Mouse (Mus musculus) heart, embryonic 11.5 days (tissue): Measurements from ENCODE around the gene Akap13. TPM values are rescaled to one million over a fixed set of nuclear protein-coding genes. Genes with fewer than 3 reads are reported as not detected.

Experiments used
- ATAC-seq: fragments of 200-750 bp; cut with Nextera tagmentation; replicated peaks from 2 replicates; pipeline ENCODE4 v1.8.0; 2017; ENCODE audit warnings: moderate library complexity; ENCODE audit not compliant: insufficient number of reproducible peaks, low FRiP score, low TSS enrichment
- H3K27ac ChIP-seq: fragments of 300-500 bp; sonication (generic); 2 replicates; pipeline ENCODE4 v1.5.1; 2014; ENCODE audit warnings: mild to moderate bottlenecking, low read depth, low read length
- H3K27me3 ChIP-seq: fragments of 300-500 bp; sonication (generic); 2 replicates; pipeline ENCODE4 v1.6.1; 2014; ENCODE audit warnings: mild to moderate bottlenecking, low read length, mixed read lengths; ENCODE audit not compliant: control insufficient read depth, insufficient read depth
- H3K36me3 ChIP-seq: fragments of 300-500 bp; sonication (generic); 2 replicates; pipeline ENCODE4 v1.6.1; 2014; ENCODE audit warnings: mild to moderate bottlenecking, low read length, moderate library complexity, mixed read lengths; ENCODE audit not compliant: control insufficient read depth, insufficient read depth
- H3K4me1 ChIP-seq: fragments of 300-500 bp; sonication (generic); 2 replicates; pipeline ENCODE4 v1.6.1; 2014; ENCODE audit warnings: low read length; ENCODE audit not compliant: control insufficient read depth, insufficient read depth
- H3K4me2 ChIP-seq: fragments of 300-500 bp; sonication (generic); 2 replicates; pipeline ENCODE4 v1.6.1; 2014; ENCODE audit warnings: mild to moderate bottlenecking, moderate library complexity
- H3K4me3 ChIP-seq: fragments of 300-500 bp; sonication (generic); 2 replicates; pipeline ENCODE4 v1.5.1; 2014; ENCODE audit warnings: low read depth, low read length
- H3K9ac ChIP-seq: fragments of 300-500 bp; sonication (generic); 2 replicates; pipeline ENCODE4 v1.6.1; 2014; ENCODE audit warnings: mild to moderate bottlenecking, low read depth, low read length, moderate library complexity
- H3K9me3 ChIP-seq: fragments of 300-500 bp; sonication (generic); replicated peaks from 2 replicates; pipeline ENCODE4 v1.6.1; 2016; ENCODE audit warnings: low read length; ENCODE audit not compliant: control insufficient read depth
- WGBS: fragments of 180-500 bp; shearing (Covaris S2); extraction: QIAGEN DNeasy Blood & Tissue Kit; methylation state at CpG from one replicate; pipeline ENCODE4 v1.1.7; 2014; ENCODE audit not compliant: insufficient replicate concordance; 5-methylcytosine and 5-hydroxymethylcytosine counted together
- polyA plus RNA-seq: library from polyadenylated mRNA; unstranded; fragments of >200 nt; fragmentation: Nextera tagmentation; extraction: Ambion mirVana; gene quantifications from 2 replicates; pipeline ENCODE4 v1.2.1, GENCODE M21; 2014

Gene Akap13
- polyA plus RNA-seq, 1 experiment from 2014 or later = 68.1 TPM

DNA sequence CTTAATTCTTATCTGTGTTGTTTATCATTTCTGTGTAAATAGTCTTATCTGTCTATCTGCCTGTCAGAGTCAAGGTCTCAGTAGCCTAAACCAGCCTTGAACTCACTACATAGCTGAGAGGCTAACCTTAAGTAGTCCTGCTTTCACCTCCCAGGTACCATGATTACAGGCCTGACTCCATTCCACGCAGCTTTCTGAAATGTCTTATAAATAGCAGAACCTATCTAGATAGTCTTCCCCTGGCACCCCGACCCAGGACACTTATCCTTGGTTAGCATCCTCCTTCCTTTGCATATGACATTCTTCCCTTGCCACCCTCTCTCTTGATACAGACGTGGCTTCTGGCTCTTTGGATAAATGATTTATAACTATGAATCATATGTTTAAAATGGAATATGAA is 192.7 kb downstream of the Akap13 start:
- 81% methylated on average over 3 of the region's 3 CpGs for WGBS
- H3K27me3 ChIP-seq = no peaks in the 10 kb centered on the region
- no peaks in the 10 kb centered on the region for H3K36me3 ChIP-seq
- no peak for ATAC-seq
- no peaks in the 10 kb centered on the region for H3K9me3 ChIP-seq
- no peak overlapping the region for H3K27ac ChIP-seq
- no peak overlapping the region for H3K9ac ChIP-seq
- peaks cover 7% of the 10 kb centered on the region for H3K4me1 ChIP-seq
- H3K4me3 ChIP-seq = no peak overlapping the region
- no peak overlapping the region for H3K4me2 ChIP-seq

DNA sequence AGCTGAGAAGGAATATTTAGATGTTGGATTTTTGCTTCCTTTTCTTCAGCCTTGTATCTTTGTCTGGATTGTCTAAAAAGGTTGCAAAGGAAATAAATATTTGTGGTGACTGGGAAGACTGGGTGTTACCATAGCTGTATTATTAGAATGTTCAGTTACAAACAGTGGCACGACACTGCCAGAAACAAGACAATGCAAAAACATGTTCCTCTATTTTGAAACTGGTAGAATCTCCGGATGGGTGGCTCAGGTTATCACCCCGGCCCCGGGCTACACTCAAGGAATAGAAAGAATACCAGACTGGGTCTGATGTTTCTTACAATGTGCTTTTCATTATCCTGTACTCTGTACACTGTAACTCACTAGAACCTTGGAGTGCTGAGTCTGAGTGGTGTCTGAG is 193.6 kb downstream of the Akap13 start:
- H3K27me3 ChIP-seq = no peaks in the 10 kb centered on the region
- no peaks in the 10 kb centered on the region for H3K9me3 ChIP-seq
- ATAC-seq = no peak
- no peak overlapping the region for H3K4me3 ChIP-seq
- no peaks in the 10 kb centered on the region for H3K36me3 ChIP-seq
- H3K4me1 ChIP-seq = 0 out of 2 replicates have a peak, but pooled peaks cover 4% of the 10 kb centered on the region
- WGBS = 70% methylated on average over 4 of the region's 4 CpGs
- no peak overlapping the region for H3K27ac ChIP-seq
- no peak overlapping the region for H3K4me2 ChIP-seq
- H3K9ac ChIP-seq = no peak overlapping the region

DNA sequence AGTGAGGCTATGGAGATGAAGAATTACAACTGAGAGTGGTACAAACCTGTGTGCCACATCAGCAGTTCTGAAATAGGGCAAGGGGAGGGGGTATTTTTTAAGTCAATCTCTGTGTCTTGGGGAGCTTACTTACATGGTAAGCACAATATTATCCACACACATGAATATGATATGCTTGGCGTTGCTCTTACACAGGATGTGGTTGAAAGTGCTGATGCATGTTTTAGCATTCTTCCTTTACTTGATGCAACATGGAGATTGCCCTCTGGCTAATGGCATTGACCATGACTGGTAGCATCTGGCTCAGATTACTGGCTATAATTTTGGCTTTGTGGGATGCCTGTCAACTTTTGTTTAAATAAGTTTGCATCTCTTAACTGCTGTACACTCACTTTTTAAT is 194.6 kb downstream of the Akap13 start:
- no peak overlapping the region for H3K4me2 ChIP-seq
- H3K4me1 ChIP-seq = no peaks in the 10 kb centered on the region
- H3K27me3 ChIP-seq = no peaks in the 10 kb centered on the region
- 70% methylated on average over 1 of the region's 1 CpGs for WGBS
- ATAC-seq = no peak
- H3K9ac ChIP-seq = no peak overlapping the region
- H3K9me3 ChIP-seq = no peaks in the 10 kb centered on the region
- no peak overlapping the region for H3K4me3 ChIP-seq
- H3K36me3 ChIP-seq = no peaks in the 10 kb centered on the region
- H3K27ac ChIP-seq = no peak overlapping the region

DNA sequence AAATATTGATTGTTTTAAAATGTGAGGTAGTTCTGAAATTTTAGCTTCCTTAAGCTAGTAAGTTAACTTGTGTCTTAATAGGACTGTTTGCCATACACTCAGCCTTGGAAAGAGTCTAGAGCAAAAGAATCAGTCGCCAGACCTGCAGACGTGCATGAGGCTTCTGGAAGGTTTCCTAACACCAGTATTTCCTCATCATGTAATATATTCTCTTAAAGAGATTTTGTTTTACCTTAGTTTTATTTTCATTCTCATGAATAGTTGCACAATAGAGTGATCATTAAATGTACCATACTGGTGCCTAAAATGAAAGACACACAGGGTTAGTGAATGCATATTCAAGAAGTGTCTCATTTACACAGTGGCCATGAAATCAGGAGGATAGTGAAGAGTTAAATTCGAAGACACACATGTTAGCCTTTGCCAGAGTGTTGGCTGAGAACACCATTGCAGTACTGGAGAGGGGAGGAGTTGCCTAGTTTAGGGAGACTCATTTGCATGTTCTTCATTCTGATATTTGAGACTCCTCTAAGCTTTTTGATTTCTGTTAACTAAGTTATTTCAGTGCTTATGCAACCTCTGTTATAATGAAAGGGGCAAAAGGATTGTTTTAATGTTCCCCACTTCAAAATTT is 198.5 kb downstream of the Akap13 start:
- no peak overlapping the region for H3K27ac ChIP-seq
- H3K4me2 ChIP-seq = no peak overlapping the region
- no peaks in the 10 kb centered on the region for H3K36me3 ChIP-seq
- ATAC-seq = no peak
- no peaks in the 10 kb centered on the region for H3K27me3 ChIP-seq
- no peak overlapping the region for H3K4me3 ChIP-seq
- no peak overlapping the region for H3K9ac ChIP-seq
- 79% methylated on average over 3 of the region's 3 CpGs for WGBS
- no peaks in the 10 kb centered on the region for H3K4me1 ChIP-seq
- no peaks in the 10 kb centered on the region for H3K9me3 ChIP-seq

DNA sequence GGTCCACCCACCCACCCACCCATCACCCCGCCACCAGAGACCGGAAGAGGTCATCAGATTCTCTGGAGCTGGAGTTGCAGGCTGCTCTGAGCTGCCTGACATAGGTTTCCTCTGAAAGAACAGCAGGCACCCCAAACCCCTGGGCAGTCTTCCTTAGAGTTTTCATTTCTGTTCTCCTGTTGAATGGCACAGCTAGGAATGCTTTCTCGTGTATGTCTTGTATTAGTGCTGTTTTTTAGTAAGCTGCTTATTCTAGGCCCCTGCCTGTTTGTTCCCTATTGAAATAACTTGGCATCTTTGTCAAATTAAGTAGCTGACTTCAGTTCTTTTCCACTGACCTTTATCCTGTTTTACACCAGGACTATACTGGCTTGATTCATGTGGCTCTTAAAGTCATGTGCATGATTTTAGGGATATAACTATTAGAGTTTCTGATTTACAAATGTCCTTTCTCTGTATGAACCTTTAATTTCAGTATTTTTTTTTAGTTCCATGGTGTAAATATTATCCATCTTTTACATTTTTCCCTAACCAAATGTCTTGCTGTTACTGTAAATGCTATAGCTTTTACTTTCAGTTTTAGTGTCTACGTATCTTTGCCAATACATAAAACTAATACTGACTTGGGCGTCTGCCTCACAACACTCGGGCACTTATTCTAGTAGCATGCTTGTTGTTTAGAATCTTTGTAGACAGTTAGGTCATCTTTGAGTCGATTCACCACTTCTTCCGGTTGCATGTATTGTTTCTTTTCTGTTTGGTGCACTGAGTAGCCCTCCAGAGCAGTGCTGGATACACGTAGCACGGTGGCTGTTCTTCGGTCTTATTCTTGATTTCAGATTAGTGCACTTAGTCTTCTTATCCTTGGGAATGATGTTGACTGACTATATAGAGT is 200.1 kb downstream of the Akap13 start:
- Histone ChIP-seq H3K4me2 (peak overlapping the region; percentile 23; the same call in 1 of the 2 replicates), H3K9me3 (no peaks in the 10 kb centered on the region), H3K27me3 (no peaks in the 10 kb centered on the region), H3K27ac (no peak overlapping the region), H3K4me1 (no peaks in the 10 kb centered on the region), H3K9ac (no peak overlapping the region), H3K36me3 (no peaks in the 10 kb centered on the region), H3K4me3 (no peak overlapping the region)
- no peak for ATAC-seq
- 73% methylated on average over 11 of the region's 11 CpGs for WGBS

DNA sequence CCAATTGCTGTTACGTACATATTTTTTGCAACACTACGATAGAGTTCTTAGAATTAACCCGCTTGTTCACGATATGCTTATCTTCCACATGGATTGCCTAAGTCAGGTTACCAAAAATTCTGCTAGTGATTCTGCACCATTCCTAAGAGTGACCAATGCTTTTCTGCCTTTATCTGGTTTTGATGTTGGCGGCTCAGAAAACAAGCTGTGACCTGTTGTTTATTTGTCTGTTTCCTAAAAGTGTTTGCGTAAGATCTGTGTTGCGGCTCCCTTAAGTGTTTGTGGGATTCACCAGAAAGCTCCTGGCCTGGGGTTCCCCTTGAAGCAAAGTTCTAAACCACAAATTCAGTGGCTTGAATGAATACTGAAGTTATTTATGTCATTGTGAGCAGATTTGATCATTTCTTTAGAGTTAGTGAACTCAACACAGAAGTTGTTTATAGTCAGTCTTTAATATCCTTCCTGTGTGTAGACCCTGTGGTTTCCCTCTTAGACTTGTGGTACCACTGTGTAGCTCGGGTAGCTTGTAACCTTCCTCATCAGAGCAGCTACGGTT is 201.0 kb downstream of the Akap13 start:
- H3K4me1 ChIP-seq = no peaks in the 10 kb centered on the region
- no peak overlapping the region for H3K27ac ChIP-seq
- H3K9ac ChIP-seq = no peak overlapping the region
- no peak for ATAC-seq
- no peaks in the 10 kb centered on the region for H3K27me3 ChIP-seq
- no peak overlapping the region for H3K4me3 ChIP-seq
- no peaks in the 10 kb centered on the region for H3K36me3 ChIP-seq
- H3K4me2 ChIP-seq = no peak overlapping the region
- WGBS = 79% methylated on average over 9 of the region's 9 CpGs
- no peaks in the 10 kb centered on the region for H3K9me3 ChIP-seq

DNA sequence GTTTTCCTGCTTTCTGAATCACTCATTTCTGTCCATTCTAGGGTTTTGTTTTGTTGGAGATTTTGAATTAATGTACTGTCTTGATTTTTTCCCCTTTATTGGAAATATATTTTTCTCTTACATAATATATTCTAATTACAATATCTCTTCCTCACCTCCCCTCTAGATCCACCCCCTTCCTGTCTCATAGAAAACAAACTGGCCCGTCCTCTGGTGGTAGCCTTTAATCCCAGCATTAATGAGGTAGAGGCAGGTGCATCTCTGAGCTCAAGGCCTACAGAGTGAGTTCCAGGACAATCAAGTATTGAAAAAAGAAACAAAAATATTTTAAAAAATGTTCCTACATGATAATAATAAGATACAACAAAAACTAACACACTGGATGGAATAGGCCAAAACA is 201.6 kb downstream of the Akap13 start:
- Histone ChIP-seq H3K27me3 (no peaks in the 10 kb centered on the region), H3K4me2 (no peak overlapping the region), H3K4me1 (no peaks in the 10 kb centered on the region), H3K4me3 (no peak overlapping the region), H3K36me3 (no peaks in the 10 kb centered on the region), H3K27ac (no peak overlapping the region), H3K9ac (no peak overlapping the region), H3K9me3 (no peaks in the 10 kb centered on the region)
- no peak for ATAC-seq
- WGBS = 74% methylated on average over 1 of the region's 1 CpGs

DNA sequence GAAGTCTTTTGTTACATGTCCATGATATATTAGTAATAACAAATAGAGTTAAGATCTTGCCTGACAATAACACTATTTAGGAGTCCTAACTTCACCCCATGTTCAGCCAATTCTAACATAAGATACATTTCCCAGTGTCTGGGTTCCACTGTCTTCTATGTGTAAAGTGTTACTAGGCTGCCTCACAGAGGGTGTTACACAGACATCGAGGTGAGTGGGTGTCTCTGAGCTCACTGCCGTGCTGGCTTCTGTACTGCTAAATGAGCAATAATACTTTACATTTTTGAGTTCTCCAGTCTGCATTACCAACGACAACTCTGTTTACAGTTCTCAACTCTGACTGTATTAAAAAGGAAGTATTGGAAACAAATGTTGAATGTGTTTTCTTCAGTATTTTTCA is 209.1 kb downstream of the Akap13 start:
- Histone ChIP-seq H3K9me3 (no peaks in the 10 kb centered on the region), H3K9ac (no peak overlapping the region), H3K27me3 (no peaks in the 10 kb centered on the region), H3K4me2 (no peak overlapping the region), H3K27ac (no peak overlapping the region), H3K4me1 (peaks cover 10% of the 10 kb centered on the region), H3K36me3 (no peaks in the 10 kb centered on the region), H3K4me3 (no peak overlapping the region)
- ATAC-seq = no peak
- 89% methylated on average over 3 of the region's 3 CpGs for WGBS
